In the genomic region with DNA sequence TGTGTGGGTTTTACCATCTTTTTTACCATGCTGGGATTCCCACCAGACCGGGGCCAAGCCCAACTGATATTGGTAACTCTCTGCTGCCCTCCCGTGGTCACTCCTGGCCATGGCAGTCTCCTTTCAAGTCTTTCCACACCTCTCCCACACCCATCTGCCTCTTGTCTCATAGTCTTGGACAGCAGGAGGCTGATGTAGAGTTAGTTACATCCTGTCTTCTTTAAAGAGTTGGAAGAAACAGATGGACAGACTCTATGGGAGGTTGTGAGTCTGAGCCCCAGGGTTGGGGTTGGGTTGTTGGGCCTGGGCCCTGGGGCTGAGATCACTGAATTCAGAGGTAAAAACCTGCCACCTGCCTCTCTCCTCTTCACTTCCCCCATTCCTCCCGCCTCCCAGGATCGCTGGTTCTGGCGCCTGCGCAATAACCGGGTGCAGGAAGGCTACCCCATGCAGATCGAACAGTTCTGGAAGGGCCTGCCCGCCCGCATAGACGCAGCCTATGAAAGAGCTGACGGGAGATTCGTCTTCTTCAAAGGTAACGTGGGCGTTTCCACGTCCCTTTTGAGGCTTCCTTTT, we compare ENCODE assay signal across 9 mouse cellular contexts. TPM values are rescaled to one million over a fixed set of nuclear protein-coding genes. Genes with fewer than 3 reads are reported as not detected.
DNase-seq lines count a peak whose midpoint lies in the region; ATAC-seq lines count a peak whose summit lies in the region.
"Had no signal": no experiment of that assay in that cellular context is flagged by ENCODE, and none has a peak within 500 bp of the region (broad histone marks: within the 10 kb centered on the region; RNA-seq: fewer than 3 reads in every experiment).

No protein-coding gene starts in this region.

- ATAC-seq in liver, embryonic 12.5 days: no peak
- ATAC-seq in embryonic facial prominence, embryonic 11.5 days (replicated peaks; ENCODE audit: insufficient number of reproducible peaks, low FRiP score, low TSS enrichment, low read depth): no peak

- no peak overlapping the region for H3K9ac ChIP-seq in liver, embryonic 12.5 days
- no peak overlapping the region for H3K9ac ChIP-seq in embryonic facial prominence, embryonic 11.5 days (replicated peaks; ENCODE audit: low read length)
- H3K9ac ChIP-seq: stomach, embryonic 15.5 days had no signal

- H3K9me3 ChIP-seq in liver, embryonic 12.5 days (replicated peaks): no peaks in the 10 kb centered on the region
- no peaks in the 10 kb centered on the region for H3K9me3 ChIP-seq in embryonic facial prominence, embryonic 11.5 days (replicated peaks; ENCODE audit: control insufficient read depth, low read length)
- H3K9me3 ChIP-seq: stomach, embryonic 15.5 days had no signal

- intact Hi-C loops in heart, postnatal 36 days (cut with DNase I): no loop called here
- intact Hi-C loops in left cerebral cortex, postnatal 10 days (cut with DNase I): no loop called here

- H3K36me3 ChIP-seq in liver, embryonic 12.5 days: no peaks in the 10 kb centered on the region
- H3K36me3 ChIP-seq in embryonic facial prominence, embryonic 11.5 days (replicated peaks; ENCODE audit: control insufficient read depth, insufficient read depth, low read depth, low read length): no peaks in the 10 kb centered on the region
- H3K36me3 ChIP-seq: stomach, embryonic 15.5 days had no signal

- no peak overlapping the region for H3K27ac ChIP-seq in liver, embryonic 12.5 days
- no peak overlapping the region for H3K27ac ChIP-seq in embryonic facial prominence, embryonic 11.5 days (replicated peaks; ENCODE audit: low read depth, low read length)
- H3K27ac ChIP-seq: stomach, embryonic 15.5 days had no signal

- H3K4me1 ChIP-seq in liver, embryonic 12.5 days: no peaks in the 10 kb centered on the region
- no peaks in the 10 kb centered on the region for H3K4me1 ChIP-seq in embryonic facial prominence, embryonic 11.5 days (ENCODE audit: control insufficient read depth, insufficient read depth, low read length)

- no peak overlapping the region for H3K4me3 ChIP-seq in liver, embryonic 12.5 days
- no peak overlapping the region for H3K4me3 ChIP-seq in embryonic facial prominence, embryonic 11.5 days (ENCODE audit: low read depth, low read length)
- H3K4me3 ChIP-seq: stomach, embryonic 15.5 days had no signal

- peaks cover 19% of the 10 kb centered on the region for H3K27me3 ChIP-seq in liver, embryonic 12.5 days (replicated peaks)
- no peaks in the 10 kb centered on the region for H3K27me3 ChIP-seq in embryonic facial prominence, embryonic 11.5 days (ENCODE audit: control insufficient read depth, insufficient read depth, low read length)
- H3K27me3 ChIP-seq: stomach, embryonic 15.5 days had no signal

- WGBS in liver, embryonic 12.5 days (ENCODE audit: insufficient replicate concordance): 39% methylated on average over 16 of the region's 16 CpGs
- 43% methylated on average over 16 of the region's 16 CpGs for WGBS in embryonic facial prominence, embryonic 11.5 days

- H3K4me2 ChIP-seq in liver, embryonic 12.5 days: no peak overlapping the region
- no peak overlapping the region for H3K4me2 ChIP-seq in embryonic facial prominence, embryonic 11.5 days (ENCODE audit: low read depth, low read length)
- H3K4me2 ChIP-seq: stomach, embryonic 15.5 days had no signal

- peak; percentile 81 for DNase-seq in liver
- DNase-seq in adrenal gland, postnatal 36 days: peak; percentile 83 to 88
- peak; percentile 83 for DNase-seq in embryonic facial prominence, embryonic 11.5 days (ENCODE audit: low spot score)
- peak; percentile 68 to 83 for DNase-seq in heart, postnatal 36 days
- DNase-seq in left cerebral cortex, postnatal 10 days (ENCODE audit: extremely low spot score in 1 of 2, low spot score in 2 of 2): peak; percentile 70 to 80
- peak; percentile 72 to 78 for DNase-seq in natural killer cell, adult 2 months (ENCODE audit: low spot score in 2 of 2)
- DNase-seq in testis, postnatal 10 days (ENCODE audit: low spot score): peak; percentile 87

RNA-seq across cellular contexts. Expression of a gene that starts 7.3 kb away (rescaled TPM):
- polyA plus RNA-seq in liver, embryonic 12.5 days (2016; fragmentation: Nextera tagmentation; extraction: Ambion mirVana): 6.0 and 6.6 TPM in 2 replicates
- total RNA-seq in adrenal gland, postnatal 36 days (2021): 100 to 1,000 TPM; 185 to 198 TPM
- 5.7 and 6.6 TPM in 2 replicates for polyA plus RNA-seq in embryonic facial prominence, embryonic 11.5 days (2014; fragmentation: Nextera tagmentation; extraction: Ambion mirVana)
- 10 to 100 TPM; 26.2 to 27.7 TPM for total RNA-seq in heart, postnatal 36 days (2021)
- total RNA-seq in left cerebral cortex, postnatal 10 days (2021): 10 to 100 TPM; 36.8 to 39.4 TPM

RNA-seq across cellular contexts. Expression of a gene that starts 14.8 kb away (rescaled TPM):
- polyA plus RNA-seq in liver, embryonic 12.5 days (2016; fragmentation: Nextera tagmentation; extraction: Ambion mirVana): 186 and 198 TPM in 2 replicates
- 100 to 1,000 TPM; 158 to 163 TPM for total RNA-seq in adrenal gland, postnatal 36 days (2021)
- 198 and 213 TPM in 2 replicates for polyA plus RNA-seq in embryonic facial prominence, embryonic 11.5 days (2014; fragmentation: Nextera tagmentation; extraction: Ambion mirVana)
- total RNA-seq in heart, postnatal 36 days (2021): 10 to 100 TPM; 50.7 to 53.6 TPM
- total RNA-seq in left cerebral cortex, postnatal 10 days (2021): 10 to 100 TPM; 76.0 to 87.8 TPM

RNA-seq across cellular contexts. Expression of a gene that starts 22.7 kb away (rescaled TPM):
- polyA plus RNA-seq in liver, embryonic 12.5 days (2016; fragmentation: Nextera tagmentation; extraction: Ambion mirVana): 0.04 and 0.07 TPM in 2 replicates
- total RNA-seq in adrenal gland, postnatal 36 days (2021): not detected
- polyA plus RNA-seq in embryonic facial prominence, embryonic 11.5 days (2014; fragmentation: Nextera tagmentation; extraction: Ambion mirVana): 0.14 and 0.15 TPM in 2 replicates
- total RNA-seq in heart, postnatal 36 days (2021): not detected
- total RNA-seq in left cerebral cortex, postnatal 10 days (2021): not detected

RNA-seq across cellular contexts. Expression of a gene that starts 36.8 kb away (rescaled TPM):
- polyA plus RNA-seq in liver, embryonic 12.5 days (2016; fragmentation: Nextera tagmentation; extraction: Ambion mirVana): 0.04 TPM in 1 of 2 replicates, not detected in the other
- total RNA-seq in adrenal gland, postnatal 36 days (2021): 1 to 10 TPM; 1.4 to 1.7 TPM
- 0.70 and 0.73 TPM in 2 replicates for polyA plus RNA-seq in embryonic facial prominence, embryonic 11.5 days (2014; fragmentation: Nextera tagmentation; extraction: Ambion mirVana)
- not detected for total RNA-seq in heart, postnatal 36 days (2021)
- total RNA-seq in left cerebral cortex, postnatal 10 days (2021): 10 to 100 TPM; 63.7 to 75.3 TPM

Comparison
In these comparisons a context has a peak if more than half of its experiments do, and no peak if none do; other contexts are left out.
1. RNA of a gene that starts 7.3 kb away (total RNA-seq): 185 to 198 TPM in adrenal gland, postnatal 36 days; 36.8 to 39.4 TPM in left cerebral cortex, postnatal 10 days and 26.2 to 27.7 TPM in heart, postnatal 36 days; every median in the first group is over 4 times any median in the second.
2. Peak in every context shown above with its lines, with median percentiles within 50 percentile points of each other: DNase-seq.